Comparison of ENCODE assay signal across 31 mouse cellular contexts in genomic region chr11:73333357-73333756, GRCm38 (mm10). TPM values are rescaled to one million over a fixed set of nuclear protein-coding genes. Genes with fewer than 3 reads are reported as not detected.
"Had no signal": no experiment of that assay in that cellular context is flagged by ENCODE, and none has a peak within 500 bp of the region (broad histone marks: within the 10 kb centered on the region; RNA-seq: fewer than 3 reads in every experiment).

No protein-coding gene starts in this region.

- H3K27ac ChIP-seq: heart, adult 2 months; heart, embryonic 13.5 days; heart, embryonic 15.5 days; hindbrain, embryonic 14.5 days; kidney, embryonic 15.5 days; kidney, postnatal 0 days; limb, embryonic 13.5 days; limb, embryonic 15.5 days; liver, embryonic 13.5 days had no signal

- H3K4me2 ChIP-seq: heart, embryonic 11.5 days; heart, embryonic 13.5 days; heart, embryonic 15.5 days; hindbrain, embryonic 14.5 days; kidney, embryonic 15.5 days; limb, embryonic 13.5 days; limb, embryonic 15.5 days; liver, embryonic 11.5 days; liver, embryonic 13.5 days had no signal

- H3K36me3 ChIP-seq: heart, embryonic 13.5 days; heart, embryonic 15.5 days; kidney, embryonic 15.5 days; limb, embryonic 13.5 days; limb, embryonic 15.5 days; liver, embryonic 13.5 days had no signal

- H3K27me3 ChIP-seq: heart, embryonic 13.5 days; heart, embryonic 15.5 days; kidney, embryonic 15.5 days; limb, embryonic 13.5 days; limb, embryonic 15.5 days; liver, embryonic 13.5 days had no signal

- ATAC-seq: forebrain, postnatal 0 days; intestine, embryonic 16.5 days had no signal

- DNase-seq: forebrain, postnatal 0 days; gastrocnemius, postnatal 14 days; gastrocnemius, postnatal 36 days; heart, adult 11 months; heart, adult 2 months; heart, postnatal 14 days; heart, postnatal 36 days; kidney, adult 11 months; kidney, adult 2 months; kidney, adult 9 months; kidney, postnatal 14 days; kidney, postnatal 36 days; layer of hippocampus, adult 9-11 months; layer of hippocampus, postnatal 36 days; left cerebral cortex, postnatal 4 days; liver, embryonic 13.5 days had no signal

- H3K9me3 ChIP-seq: heart, embryonic 13.5 days; heart, embryonic 15.5 days; kidney, embryonic 15.5 days; limb, embryonic 13.5 days; limb, embryonic 15.5 days; liver, embryonic 13.5 days had no signal

- H3K4me1 ChIP-seq: heart, embryonic 13.5 days; heart, embryonic 15.5 days; kidney, embryonic 15.5 days; limb, embryonic 13.5 days; limb, embryonic 15.5 days; liver, embryonic 13.5 days had no signal

- H3K4me3 ChIP-seq: heart, adult 2 months; heart, embryonic 13.5 days; heart, embryonic 15.5 days; kidney, embryonic 15.5 days; limb, embryonic 13.5 days; limb, embryonic 15.5 days; liver, embryonic 13.5 days had no signal

- H3K9ac ChIP-seq: forebrain, postnatal 0 days; heart, embryonic 13.5 days; heart, embryonic 15.5 days; hindbrain, embryonic 14.5 days; kidney, embryonic 15.5 days; limb, embryonic 13.5 days; limb, embryonic 15.5 days; liver, embryonic 13.5 days had no signal

RNA-seq across cellular contexts. Expression of gene Gm49340, which starts 3.8 kb away (rescaled TPM):
- polyA plus RNA-seq: forebrain, postnatal 0 days; heart, adult 2 months; heart, embryonic 11.5 days; heart, embryonic 13.5 days; heart, embryonic 15.5 days; heart, postnatal 0 days; hindbrain, embryonic 14.5 days; intestine, embryonic 14.5 days; intestine, embryonic 16.5 days; kidney, adult 2 months; kidney, embryonic 15.5 days; kidney, postnatal 0 days; limb, embryonic 11.5 days; limb, embryonic 13.5 days; limb, embryonic 15.5 days; liver, embryonic 11.5 days; liver, embryonic 13.5 days had no signal

RNA-seq across cellular contexts. Expression of gene Spata22, which starts 3.8 kb away (rescaled TPM):
- polyA plus RNA-seq: heart, embryonic 11.5 days; heart, embryonic 13.5 days; heart, embryonic 15.5 days; heart, postnatal 0 days; hindbrain, embryonic 14.5 days; intestine, embryonic 14.5 days; kidney, adult 2 months; large intestine, adult 2 months; limb, embryonic 11.5 days; limb, embryonic 13.5 days; limb, embryonic 15.5 days; liver, embryonic 11.5 days had no signal

RNA-seq across cellular contexts. Expression of gene Aspa, which starts 4.0 kb away (rescaled TPM):
- polyA plus RNA-seq: limb, embryonic 11.5 days had no signal

RNA-seq across cellular contexts. Expression of gene Olfr20, which starts 17.2 kb away (rescaled TPM):
- polyA plus RNA-seq: forebrain, postnatal 0 days; heart, adult 2 months; heart, embryonic 11.5 days; heart, embryonic 13.5 days; heart, embryonic 15.5 days; heart, postnatal 0 days; hindbrain, embryonic 14.5 days; intestine, embryonic 14.5 days; intestine, embryonic 16.5 days; kidney, adult 2 months; kidney, embryonic 15.5 days; kidney, postnatal 0 days; large intestine, adult 2 months; limb, embryonic 11.5 days; limb, embryonic 13.5 days; limb, embryonic 15.5 days; liver, embryonic 13.5 days had no signal

RNA-seq across cellular contexts. Expression of gene Olfr376, which starts 37.7 kb away (rescaled TPM):
- polyA plus RNA-seq: forebrain, postnatal 0 days; gonadal fat pad, adult 2 months; heart, adult 2 months; heart, embryonic 11.5 days; heart, embryonic 13.5 days; heart, embryonic 15.5 days; heart, postnatal 0 days; hindbrain, embryonic 14.5 days; intestine, embryonic 14.5 days; intestine, embryonic 16.5 days; kidney, adult 2 months; kidney, embryonic 15.5 days; kidney, postnatal 0 days; large intestine, adult 2 months; limb, embryonic 11.5 days; limb, embryonic 13.5 days; limb, embryonic 15.5 days; liver, embryonic 11.5 days; liver, embryonic 13.5 days had no signal
